Mouse (Mus musculus): Measurements from ENCODE around the gene Adat1.
"Not testable (repeated sequence)": the region's sequence is repeated elsewhere in the genome, so short reads cannot be mapped to it uniquely, and the experiment has no call there.

Gene Adat1

GRCm38 (mm10) chr8:111938076-111938985, 53.8 kb downstream of the Adat1 start:
- DNase-seq (ENCODE audit: low spot score in 2 of 2): not testable (repeated sequence)

DNA sequence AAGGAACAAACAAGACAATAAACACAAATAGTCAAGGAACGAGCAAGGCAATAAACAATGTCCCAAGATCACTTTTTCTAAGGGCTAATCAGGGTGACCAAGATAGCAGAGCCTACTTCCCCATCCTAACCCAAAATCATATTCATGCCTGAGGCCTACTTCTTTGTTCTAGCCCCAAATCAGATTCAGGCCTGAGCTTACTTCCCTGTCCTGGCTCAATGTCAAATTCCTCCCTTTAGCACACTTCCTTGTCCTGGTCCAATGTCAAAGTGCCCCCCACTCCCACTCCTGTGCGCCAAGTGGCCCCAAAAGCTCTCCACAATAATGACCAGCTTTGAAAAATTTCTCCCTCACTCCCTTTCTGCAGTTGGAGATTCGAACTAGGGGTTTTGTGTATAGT, 54.9 kb downstream of the Adat1 start:
- no peak for DNase-seq (ENCODE audit: low spot score in 2 of 2)

DNA sequence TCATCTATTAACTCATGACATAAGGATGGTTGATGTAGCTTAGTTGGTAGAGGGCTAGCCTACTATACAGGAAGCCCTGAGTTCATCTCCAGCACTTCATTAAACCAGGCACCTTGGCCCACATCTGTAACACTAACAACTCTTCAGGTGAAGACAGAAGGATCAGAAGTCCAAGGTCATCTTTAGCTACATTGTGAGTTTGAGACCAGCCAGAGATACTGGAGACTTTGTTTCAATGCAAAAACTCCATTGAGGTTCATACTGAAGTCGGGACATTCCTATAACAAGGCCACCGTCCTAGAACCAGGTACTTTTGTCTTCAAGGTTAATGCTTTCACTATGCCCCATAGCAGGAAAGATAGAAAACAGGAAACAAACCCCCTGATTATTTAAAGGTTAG, 57.9 kb downstream of the Adat1 start:
- DNase-seq (ENCODE audit: low spot score in 2 of 2): no peak

- peak; percentile 80 to 86 for DNase-seq (ENCODE audit: low spot score in 2 of 2)
Observed at GRCm38 (mm10) chr8:111933348-111934076, 58.6 kb downstream of the Adat1 start, which contains the start of gene Tmem231. Gene Tmem231 (minus strand): TSS chr8:111933881.

GRCm38 (mm10) chr8:111932580-111933336, 59.3 kb downstream of the Adat1 start:
- peak; percentile 61 to 71 for DNase-seq (ENCODE audit: low spot score in 2 of 2)

DNA sequence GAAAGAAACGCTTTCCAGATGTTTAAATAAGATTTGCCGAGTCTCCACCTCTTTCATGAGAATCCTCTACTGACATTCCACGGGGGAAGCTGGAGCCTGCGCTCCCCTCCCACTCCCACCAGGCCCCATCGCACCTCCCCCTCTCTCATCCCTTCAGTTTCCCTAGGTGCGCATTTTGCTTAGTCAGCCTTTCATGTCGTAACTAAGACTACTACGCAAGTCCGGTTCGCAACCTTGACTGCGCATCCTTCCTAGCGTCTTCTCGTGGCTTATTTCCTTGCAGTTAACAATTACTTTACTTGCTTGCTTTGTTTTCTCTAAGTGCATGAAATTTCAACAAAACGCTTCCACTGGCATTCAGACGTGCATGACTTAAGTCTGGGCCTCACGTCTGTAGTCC, 60.4 kb downstream of the Adat1 start:
- DNase-seq (ENCODE audit: low spot score in 2 of 2): no peak

DNA sequence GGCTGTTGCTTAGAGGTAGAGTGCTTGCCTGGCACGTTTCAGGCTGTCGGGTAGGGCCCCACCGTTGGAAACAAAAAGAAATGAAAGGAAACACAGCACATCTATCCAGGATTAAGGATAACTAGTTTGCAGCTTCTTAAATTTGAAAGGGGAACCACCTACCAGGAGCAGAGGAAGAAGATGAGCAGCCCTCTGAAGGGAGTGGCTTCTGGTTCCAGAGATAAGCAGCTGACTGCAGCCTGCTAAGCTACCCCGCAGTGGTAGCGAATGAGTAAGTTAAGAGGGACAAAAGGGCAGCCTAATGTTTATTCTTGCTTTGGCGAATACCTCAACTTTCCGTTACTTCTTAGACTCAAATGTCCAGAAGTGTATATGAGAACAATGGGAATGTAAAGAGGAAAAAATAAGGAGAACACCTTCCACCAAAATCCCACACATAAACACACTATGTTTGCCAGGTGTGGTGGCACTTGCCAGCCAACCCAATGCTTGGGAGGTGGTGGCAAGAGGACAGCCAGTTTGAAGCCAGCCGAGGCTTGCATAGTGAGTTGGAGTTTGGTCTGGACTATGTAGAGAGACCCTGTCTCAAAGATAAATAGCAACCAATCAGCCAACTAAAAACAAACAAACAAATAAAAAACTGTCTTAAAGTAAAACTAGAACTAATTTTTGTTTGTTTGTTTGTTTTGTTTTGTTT, 62.3 kb downstream of the Adat1 start:
- no peak for DNase-seq (ENCODE audit: low spot score in 2 of 2)

- DNase-seq (ENCODE audit: low spot score in 2 of 2): no peak
Observed at GRCm38 (mm10) chr8:111924976-111925375, 67.1 kb downstream of the Adat1 start.

DNA sequence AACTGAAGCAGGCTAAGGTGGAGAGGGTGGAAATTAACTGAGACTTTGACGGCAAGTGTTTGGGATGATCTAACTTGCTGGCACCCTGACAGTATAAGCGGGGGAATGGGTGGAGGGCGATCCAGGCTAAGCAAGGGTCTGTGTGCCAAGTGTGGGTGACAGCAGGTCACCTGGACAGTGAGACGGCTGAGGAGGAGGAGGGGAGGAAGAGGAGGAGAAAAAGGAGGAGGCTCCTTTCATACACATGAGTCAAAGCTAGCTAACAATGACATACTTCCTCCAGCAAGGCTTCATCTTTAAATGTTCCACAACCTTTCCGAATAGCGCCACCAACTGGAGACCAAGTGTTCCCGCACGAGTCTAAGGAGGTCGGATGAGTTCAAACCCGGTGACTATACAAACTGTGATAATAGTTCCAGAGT, 68.7 kb downstream of the Adat1 start:
- no peak for DNase-seq (ENCODE audit: low spot score in 2 of 2)

GRCm38 (mm10) chr8:111920971-111921370, 71.1 kb downstream of the Adat1 start:
- no peak for DNase-seq (ENCODE audit: low spot score in 2 of 2)

DNA sequence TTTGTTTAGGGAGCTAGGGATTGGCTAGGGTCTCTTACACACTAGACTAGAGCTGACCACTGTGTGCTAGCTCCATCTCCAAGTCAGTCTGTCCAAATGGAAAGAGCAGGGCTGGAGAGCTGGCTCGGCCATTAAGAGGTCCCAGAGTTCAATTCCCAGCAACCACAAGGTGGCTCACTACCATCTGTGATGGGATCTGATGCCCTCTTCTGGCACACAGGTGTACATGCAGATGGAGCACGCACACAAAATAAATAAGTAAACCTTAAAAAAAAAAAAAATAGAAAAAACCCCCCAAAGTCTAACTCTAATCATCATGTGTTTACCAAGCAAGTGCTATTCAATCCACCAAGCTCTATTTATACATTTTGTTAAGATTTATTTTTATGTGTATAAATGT, 72.4 kb downstream of the Adat1 start:
- no peak for DNase-seq (ENCODE audit: low spot score in 2 of 2)
